18 mouse cellular contexts compared by ENCODE assay signal in the genomic region with DNA sequence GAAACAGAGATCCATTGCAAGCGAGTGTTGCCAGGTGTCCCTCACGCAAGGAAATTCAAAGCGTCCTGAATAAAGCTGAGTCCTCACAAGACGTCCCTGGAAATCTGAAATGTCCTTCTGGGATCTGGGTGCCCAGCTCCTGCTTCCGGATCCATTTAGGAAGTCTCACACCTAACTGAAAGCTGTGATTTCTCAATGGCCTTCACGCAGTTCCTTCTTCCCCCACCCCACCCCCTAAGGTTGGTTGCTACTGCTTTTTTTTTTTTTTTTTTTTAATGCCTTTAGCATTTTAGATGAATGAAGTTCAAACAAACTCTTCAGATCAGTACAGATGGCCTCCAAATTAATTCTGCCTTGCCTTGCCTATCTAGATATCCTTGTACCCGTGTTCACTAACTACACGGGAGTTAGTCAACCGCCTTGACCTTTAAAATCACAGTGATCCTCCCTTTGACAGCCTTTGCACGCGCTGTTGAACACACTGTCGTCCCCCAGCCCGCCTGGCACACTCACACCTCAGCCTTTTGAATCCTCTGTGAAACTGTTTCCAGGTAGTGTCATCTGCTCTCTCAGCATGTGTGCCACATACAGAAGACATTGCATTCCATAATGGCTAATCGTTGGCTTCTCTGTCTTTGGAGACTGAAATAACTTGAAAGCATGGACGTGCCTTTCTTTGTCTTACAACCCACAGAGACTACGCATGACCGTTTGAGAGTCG. TPM values are rescaled to one million over a fixed set of nuclear protein-coding genes. Genes with fewer than 3 reads are reported as not detected.
DNase-seq lines count a peak whose midpoint lies in the region; ATAC-seq lines count a peak whose summit lies in the region.
"Had no signal": no experiment of that assay in that cellular context is flagged by ENCODE, and none has a peak within 500 bp of the region (broad histone marks: within the 10 kb centered on the region; RNA-seq: fewer than 3 reads in every experiment).

No protein-coding gene starts in this region.

- no peaks in the 10 kb centered on the region for H3K27me3 ChIP-seq in kidney, embryonic 15.5 days
- H3K27me3 ChIP-seq: embryonic facial prominence, embryonic 15.5 days; forebrain, embryonic 12.5 days; neural tube, embryonic 15.5 days had no signal

- 67% methylated on average over 18 of the region's 18 CpGs for WGBS in kidney, embryonic 15.5 days

- no peak for ATAC-seq in kidney, embryonic 15.5 days (replicated peaks; ENCODE audit: low FRiP score)
- peak; percentile 71 for ATAC-seq in megakaryocyte, adult 5-6 weeks (ENCODE audit: poor library complexity, severe bottlenecking)
- ATAC-seq: intestine, embryonic 16.5 days had no signal

- H3K4me3 ChIP-seq in kidney, embryonic 15.5 days (replicated peaks) = no peak overlapping the region
- H3K4me3 ChIP-seq: embryonic facial prominence, embryonic 15.5 days; forebrain, embryonic 12.5 days; neural tube, embryonic 15.5 days had no signal

- no peak for DNase-seq in kidney, adult 11 months
- DNase-seq in cerebellum, adult 11 months = peak; percentile 55
- DNase-seq in cerebellum, postnatal 10 days = peak; percentile 60 to 76
- no peak for DNase-seq in ovary, postnatal 36 days (ENCODE audit: low spot score)
- DNase-seq in urinary bladder, adult 18-20 months (ENCODE audit: low spot score in 2 of 2) = no peak
- no peak for DNase-seq in frontal cortex, adult 2 months (ENCODE audit: extremely low spot score in 1 of 2, low spot score in 1 of 2)
- DNase-seq: layer of hippocampus, postnatal 36 days; liver; lung, adult 2 months had no signal

- no peaks in the 10 kb centered on the region for H3K36me3 ChIP-seq in kidney, embryonic 15.5 days
- H3K36me3 ChIP-seq: embryonic facial prominence, embryonic 15.5 days; forebrain, embryonic 12.5 days; neural tube, embryonic 15.5 days had no signal

- 0 out of 2 replicates have a peak overlapping the region, but pooled peaks have one; percentile 6 for H3K4me2 ChIP-seq in kidney, embryonic 15.5 days
- H3K4me2 ChIP-seq: embryonic facial prominence, embryonic 15.5 days; forebrain, embryonic 12.5 days; heart, embryonic 11.5 days; neural tube, embryonic 15.5 days had no signal

- no peak overlapping the region for H3K27ac ChIP-seq in kidney, embryonic 15.5 days
- H3K27ac ChIP-seq: embryonic facial prominence, embryonic 15.5 days; forebrain, embryonic 12.5 days; neural tube, embryonic 15.5 days had no signal

- H3K9me3 ChIP-seq in kidney, embryonic 15.5 days (replicated peaks) = no peaks in the 10 kb centered on the region
- H3K9me3 ChIP-seq: embryonic facial prominence, embryonic 15.5 days; forebrain, embryonic 12.5 days; neural tube, embryonic 15.5 days had no signal

- H3K9ac ChIP-seq in kidney, embryonic 15.5 days = no peak overlapping the region
- H3K9ac ChIP-seq: embryonic facial prominence, embryonic 15.5 days; forebrain, embryonic 12.5 days; neural tube, embryonic 15.5 days had no signal

- peaks cover 9% of the 10 kb centered on the region; the same call in 1 of the 2 replicates for H3K4me1 ChIP-seq in kidney, embryonic 15.5 days
- H3K4me1 ChIP-seq: embryonic facial prominence, embryonic 15.5 days; forebrain, embryonic 12.5 days; neural tube, embryonic 15.5 days had no signal

RNA-seq across cellular contexts. Expression of a gene that starts 36.6 kb away (rescaled TPM):
- 0.26 and 0.30 TPM in 2 replicates for polyA plus RNA-seq in kidney, embryonic 15.5 days (2015; fragmentation: Nextera tagmentation; extraction: Ambion mirVana)
- 0.07 and 0.13 TPM in 2 replicates for total RNA-seq in megakaryocyte, adult 5-6 weeks (2015)
- total RNA-seq in megakaryocyte, adult 5-6 weeks (2017) = 0.16 TPM in 1 of 2 replicates, not detected in the other
- 5.8 and 6.7 TPM in 2 replicates for polyA plus RNA-seq in frontal cortex, adult 2 months (2012; rRNA removed)
- total RNA-seq: MEL; monocyte, adult 5-6 weeks had no signal

Comparison
In these comparisons a context has a peak if more than half of its experiments do, and no peak if none do; other contexts are left out.
1. DNase-seq: peak in cerebellum, adult 11 months (single experiment) and cerebellum, postnatal 10 days (2 of 2); none in kidney, adult 11 months (single experiment), ovary, postnatal 36 days (single experiment), urinary bladder, adult 18-20 months (0 of 2) and frontal cortex, adult 2 months (0 of 2).